22 mouse cellular contexts compared by ENCODE assay signal in genomic region chr9:70409743-70410142, GRCm38 (mm10). TPM values are rescaled to one million over a fixed set of nuclear protein-coding genes. Genes with fewer than 3 reads are reported as not detected.
DNase-seq lines count a peak whose midpoint lies in the region; ATAC-seq lines count a peak whose summit lies in the region.
"Had no signal": no experiment of that assay in that cellular context is flagged by ENCODE, and none has a peak within 500 bp of the region (broad histone marks: within the 10 kb centered on the region; RNA-seq: fewer than 3 reads in every experiment).

No protein-coding gene starts in this region.

- no peaks in the 10 kb centered on the region for H3K4me1 ChIP-seq in forebrain, embryonic 11.5 days (replicated peaks; ENCODE audit: control insufficient read depth, insufficient read depth, low read length)
- no peaks in the 10 kb centered on the region for H3K4me1 ChIP-seq in forebrain, embryonic 13.5 days

- 93% methylated on average over 8 of the region's 8 CpGs for WGBS in forebrain, embryonic 11.5 days
- WGBS in forebrain, embryonic 13.5 days, result 94% methylated on average over 8 of the region's 8 CpGs

- no peaks in the 10 kb centered on the region for H3K27me3 ChIP-seq in forebrain, embryonic 11.5 days (ENCODE audit: control insufficient read depth, insufficient read depth, low read length)
- H3K27me3 ChIP-seq in forebrain, embryonic 13.5 days, result no peaks in the 10 kb centered on the region
- H3K27me3 ChIP-seq: CH12.LX, Patski had no signal

- H3K4me3 ChIP-seq in forebrain, embryonic 11.5 days (ENCODE audit: low read depth, low read length), result no peak overlapping the region
- H3K4me3 ChIP-seq in forebrain, embryonic 13.5 days, result no peak overlapping the region

- peak; percentile 39 for DNase-seq in forebrain, embryonic 11.5 days (ENCODE audit: low spot score)
- no peak for DNase-seq in frontal cortex, postnatal 10 days (ENCODE audit: low spot score in 2 of 2)
- DNase-seq in right cerebral cortex, adult 18-20 months, result peak; percentile 38
- DNase-seq in right cerebral cortex, postnatal 10 days (ENCODE audit: low spot score in 2 of 2), result no peak
- DNase-seq in brain, adult 2 months (ENCODE audit: low read depth, low spot score), result peak; percentile 59
- DNase-seq in heart, postnatal 25 days (ENCODE audit: low spot score), result no peak
- DNase-seq: adrenal gland, adult 2 months; adrenal gland, adult 8-10 months; adrenal gland, postnatal 10 days; adrenal gland, postnatal 14 days; adrenal gland, postnatal 25 days; adrenal gland, postnatal 36 days; B cell, adult 2 months; cerebellum, adult 11 months; cerebellum, adult 11-12 months; cerebellum, adult 18-20 months had no signal

- H3K36me3 ChIP-seq in forebrain, embryonic 11.5 days (ENCODE audit: control insufficient read depth, insufficient read depth, low read length), result peaks cover 27% of the 10 kb centered on the region
- peaks cover 81% of the 10 kb centered on the region for H3K36me3 ChIP-seq in forebrain, embryonic 13.5 days (ENCODE audit: poor library complexity, severe bottlenecking)

- no peak overlapping the region for H3K4me2 ChIP-seq in forebrain, embryonic 11.5 days (ENCODE audit: low read depth, low read length, severe bottlenecking)
- H3K4me2 ChIP-seq in forebrain, embryonic 13.5 days, result no peak overlapping the region

- intact Hi-C loops in heart, postnatal 25 days (cut with DNase I), result loop anchor here (5.0 kb wide), 1 partner anchor 103 kb away; no protein-coding TSS in a partner anchor

- H3K9ac ChIP-seq in forebrain, embryonic 11.5 days (ENCODE audit: low read length), result no peak overlapping the region
- no peak overlapping the region for H3K9ac ChIP-seq in forebrain, embryonic 13.5 days

- ATAC-seq in forebrain, embryonic 11.5 days (replicated peaks; ENCODE audit: low FRiP score), result no peak
- no peak for ATAC-seq in forebrain, embryonic 13.5 days
- ATAC-seq in frontal cortex, adult (ENCODE audit: low TSS enrichment), result peak; percentile 83
- ATAC-seq: activated CD4-positive, CD25-positive, alpha-beta regulatory T cell, adult 4 months; CD4-positive, CD25-positive, alpha-beta regulatory T cell, adult 4 months; Patski had no signal

- no peak overlapping the region for H3K27ac ChIP-seq in forebrain, embryonic 11.5 days (ENCODE audit: low read depth, low read length)
- no peak overlapping the region for H3K27ac ChIP-seq in forebrain, embryonic 13.5 days

- H3K9me3 ChIP-seq in forebrain, embryonic 11.5 days (ENCODE audit: control insufficient read depth, low read length), result no peaks in the 10 kb centered on the region
- H3K9me3 ChIP-seq in forebrain, embryonic 13.5 days (replicated peaks), result no peaks in the 10 kb centered on the region

RNA-seq across cellular contexts. Expression of gene Ccnb2, which starts 11.6 kb away (rescaled TPM):
- 218 and 229 TPM in 2 replicates for polyA plus RNA-seq in forebrain, embryonic 11.5 days (2014; fragmentation: Nextera tagmentation; extraction: Ambion mirVana)
- 142 and 150 TPM in 2 replicates for polyA plus RNA-seq in forebrain, embryonic 13.5 days (2015; fragmentation: Nextera tagmentation; extraction: Ambion mirVana)
- total RNA-seq in heart, postnatal 25 days (2021), result 1 to 10 TPM; 1.3 to 1.4 TPM

Comparison
In these comparisons a context has a peak if more than half of its experiments do, and no peak if none do; other contexts are left out.
1. DNase-seq: peak in forebrain, embryonic 11.5 days (single experiment), right cerebral cortex, adult 18-20 months (single experiment) and brain, adult 2 months (single experiment); none in frontal cortex, postnatal 10 days (0 of 2), right cerebral cortex, postnatal 10 days (0 of 2) and heart, postnatal 25 days (single experiment).